Mouse (Mus musculus): ENCODE measurements at regions not wholly inside any gene's neighbourhood (a gene's known extent, or its start where the extent isn't known, plus 50 kb on each side); places are given as distances from the start of the nearest gene placed in this dataset.

DNA sequence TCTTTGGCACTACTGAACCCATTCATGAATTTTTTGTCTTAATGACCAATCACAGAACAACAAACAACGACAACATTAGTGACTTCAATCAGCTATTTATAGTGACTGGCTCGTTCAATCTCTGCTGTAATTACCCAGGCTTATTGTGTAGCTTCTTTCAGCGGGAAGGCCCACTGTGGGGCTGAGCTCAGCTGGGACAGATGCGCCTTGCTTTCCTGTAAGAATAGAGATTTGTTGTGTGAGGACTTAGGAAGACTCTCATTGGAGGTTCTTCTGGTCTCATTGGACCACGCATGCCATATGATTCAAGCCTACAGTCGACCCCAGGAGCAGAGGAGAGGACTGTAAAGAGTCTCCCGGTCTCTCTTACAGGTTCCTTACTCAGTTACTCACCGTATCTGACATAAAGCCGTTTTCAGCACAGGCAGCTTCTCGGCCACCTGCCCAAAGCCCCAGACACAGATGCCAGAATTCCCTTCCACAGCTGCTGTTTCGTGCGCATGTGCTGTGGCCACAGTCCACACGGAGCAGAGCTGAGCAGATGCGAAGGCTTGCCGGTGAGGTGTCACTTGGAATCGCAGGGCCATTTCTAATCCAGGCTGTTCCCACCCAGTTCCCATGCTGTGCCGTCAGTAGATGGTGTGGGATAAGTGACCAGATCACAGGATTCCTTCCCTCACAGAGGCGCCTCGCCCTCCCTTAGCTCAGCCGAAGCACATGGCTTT is 145.5 kb upstream of the Frmd6 start:
- WGBS = 93% methylated on average over 20 of the region's 20 CpGs
- H3K4me1 ChIP-seq (replicated peaks; ENCODE audit: control insufficient read depth, insufficient read depth, low read length) = peaks cover 8% of the 10 kb centered on the region
- no peak overlapping the region for H3K27ac ChIP-seq (ENCODE audit: control insufficient read depth, insufficient read depth, low read length)
- no peak overlapping the region for H3K4me3 ChIP-seq (ENCODE audit: control insufficient read depth, insufficient read depth, low read length)
- TF ChIP-seq CTCF (IDR thresholded peaks at IDR 0.05; ENCODE audit: borderline replicate concordance, control insufficient read depth, extremely low read depth, insufficient read depth, low read length, poor library complexity) (no peak), POLR2A (IDR thresholded peaks at IDR 0.05; ENCODE audit: control insufficient read depth, extremely low read depth, insufficient read depth, low read length, poor library complexity) (no peak)
- no peak for DNase-seq
- no peaks in the 10 kb centered on the region for H3K36me3 ChIP-seq (ENCODE audit: control insufficient read depth, insufficient read depth, low read length)
- H3K27me3 ChIP-seq (ENCODE audit: control insufficient read depth, insufficient read depth, low read length) = no peaks in the 10 kb centered on the region

DNA sequence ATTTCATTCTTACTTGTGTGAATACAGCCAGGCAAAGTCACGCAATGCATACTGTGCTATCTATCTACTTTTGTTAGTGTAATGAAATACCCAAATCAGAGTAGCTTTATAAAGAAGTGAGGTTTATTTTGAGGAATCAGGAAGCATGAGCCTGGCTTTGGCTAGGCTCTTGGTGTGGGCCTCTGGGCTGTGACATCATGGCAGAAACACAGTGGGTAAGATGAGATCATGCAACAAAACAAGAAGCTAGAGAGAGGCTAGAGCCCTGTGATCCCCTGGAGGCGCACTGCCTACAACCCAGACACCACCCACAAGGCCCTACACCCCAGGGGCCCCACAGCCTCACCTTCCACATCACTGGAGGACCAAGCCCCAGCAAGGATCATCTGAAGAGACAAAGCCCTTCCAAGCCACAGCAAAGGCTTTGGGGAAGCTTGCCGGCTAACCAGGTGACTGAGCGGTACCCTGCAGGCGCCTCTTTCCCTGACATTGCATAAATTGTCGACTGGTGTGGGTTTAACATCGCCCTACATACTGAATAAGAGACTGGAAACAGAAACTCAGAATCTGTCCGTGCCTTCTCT is 143.8 kb upstream of the Frmd6 start:
- WGBS = 26% methylated on average over 8 of the region's 8 CpGs
- DNase-seq = no peak
- H3K27me3 ChIP-seq (ENCODE audit: control insufficient read depth, insufficient read depth, low read length) = no peaks in the 10 kb centered on the region
- no peak overlapping the region for H3K27ac ChIP-seq (ENCODE audit: control insufficient read depth, insufficient read depth, low read length)
- no peaks in the 10 kb centered on the region for H3K36me3 ChIP-seq (ENCODE audit: control insufficient read depth, insufficient read depth, low read length)
- peaks cover 8% of the 10 kb centered on the region for H3K4me1 ChIP-seq (replicated peaks; ENCODE audit: control insufficient read depth, insufficient read depth, low read length)
- no peak for TF ChIP-seq POLR2A (IDR thresholded peaks at IDR 0.05; ENCODE audit: control insufficient read depth, extremely low read depth, insufficient read depth, low read length, poor library complexity)
- TF ChIP-seq CTCF (IDR thresholded peaks at IDR 0.05; ENCODE audit: borderline replicate concordance, control insufficient read depth, extremely low read depth, insufficient read depth, low read length, poor library complexity) = no peak
- H3K4me3 ChIP-seq (ENCODE audit: control insufficient read depth, insufficient read depth, low read length) = no peak overlapping the region

GRCm38 (mm10) chr12:70684354-70684753 is 141.0 kb upstream of the Frmd6 start:
- H3K4me1 ChIP-seq (replicated peaks; ENCODE audit: control insufficient read depth, insufficient read depth, low read length) = peaks cover 8% of the 10 kb centered on the region
- no peak overlapping the region for H3K27ac ChIP-seq (ENCODE audit: control insufficient read depth, insufficient read depth, low read length)
- DNase-seq = no peak
- H3K27me3 ChIP-seq (ENCODE audit: control insufficient read depth, insufficient read depth, low read length) = no peaks in the 10 kb centered on the region
- 96% methylated on average over 9 of the region's 9 CpGs for WGBS
- TF ChIP-seq POLR2A (IDR thresholded peaks at IDR 0.05; ENCODE audit: control insufficient read depth, extremely low read depth, insufficient read depth, low read length, poor library complexity) (no peak), CTCF (IDR thresholded peaks at IDR 0.05; ENCODE audit: borderline replicate concordance, control insufficient read depth, extremely low read depth, insufficient read depth, low read length, poor library complexity) (no peak)
- no peaks in the 10 kb centered on the region for H3K36me3 ChIP-seq (ENCODE audit: control insufficient read depth, insufficient read depth, low read length)
- H3K4me3 ChIP-seq (ENCODE audit: control insufficient read depth, insufficient read depth, low read length) = no peak overlapping the region

- TF ChIP-seq POLR2A (IDR thresholded peaks at IDR 0.05; ENCODE audit: control insufficient read depth, extremely low read depth, insufficient read depth, low read length, poor library complexity) (no peak), CTCF (IDR thresholded peaks at IDR 0.05; ENCODE audit: borderline replicate concordance, control insufficient read depth, extremely low read depth, insufficient read depth, low read length, poor library complexity) (no peak)
- H3K4me1 ChIP-seq (replicated peaks; ENCODE audit: control insufficient read depth, insufficient read depth, low read length) = peaks cover 5% of the 10 kb centered on the region
- no peaks in the 10 kb centered on the region for H3K36me3 ChIP-seq (ENCODE audit: control insufficient read depth, insufficient read depth, low read length)
- no peaks in the 10 kb centered on the region for H3K27me3 ChIP-seq (ENCODE audit: control insufficient read depth, insufficient read depth, low read length)
- no peak for DNase-seq
- no peak overlapping the region for H3K4me3 ChIP-seq (ENCODE audit: control insufficient read depth, insufficient read depth, low read length)
- 97% methylated on average over 10 of the region's 10 CpGs for WGBS
- H3K27ac ChIP-seq (ENCODE audit: control insufficient read depth, insufficient read depth, low read length) = no peak overlapping the region
Measured at GRCm38 (mm10) chr12:70685432-70685831, 139.9 kb upstream of the Frmd6 start.

GRCm38 (mm10) chr12:70686337-70686736 is 139.0 kb upstream of the Frmd6 start:
- Histone ChIP-seq H3K36me3 (ENCODE audit: control insufficient read depth, insufficient read depth, low read length) (no peaks in the 10 kb centered on the region), H3K27me3 (ENCODE audit: control insufficient read depth, insufficient read depth, low read length) (no peaks in the 10 kb centered on the region), H3K27ac (ENCODE audit: control insufficient read depth, insufficient read depth, low read length) (no peak overlapping the region), H3K4me3 (ENCODE audit: control insufficient read depth, insufficient read depth, low read length) (no peak overlapping the region), H3K4me1 (replicated peaks; ENCODE audit: control insufficient read depth, insufficient read depth, low read length) (peaks cover 3% of the 10 kb centered on the region; the same call in 1 of the 2 replicates)
- TF ChIP-seq POLR2A (IDR thresholded peaks at IDR 0.05; ENCODE audit: control insufficient read depth, extremely low read depth, insufficient read depth, low read length, poor library complexity) = no peak
- 97% methylated on average over 10 of the region's 10 CpGs for WGBS
- no peak for DNase-seq

DNA sequence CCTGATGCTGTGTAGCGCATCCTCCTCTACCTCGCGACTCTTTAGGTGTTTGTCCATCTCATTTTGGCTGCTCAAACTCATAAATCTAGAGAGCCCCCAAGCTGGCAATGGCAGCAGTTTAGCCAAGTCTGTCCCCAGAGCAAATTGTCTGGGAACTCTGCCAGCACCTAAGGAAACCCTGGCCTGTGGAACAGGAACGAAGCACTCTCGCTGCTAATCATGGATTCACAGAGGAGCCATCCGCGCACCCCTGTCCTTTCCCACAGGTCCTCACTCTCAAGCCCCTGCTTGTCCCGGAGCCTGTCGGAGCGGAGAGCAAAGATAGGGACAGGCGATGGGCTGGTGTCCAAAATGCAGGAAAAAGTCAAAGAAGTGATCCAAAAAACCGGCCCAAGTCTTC is 138.3 kb upstream of the Frmd6 start:
- Histone ChIP-seq H3K4me3 (ENCODE audit: control insufficient read depth, insufficient read depth, low read length) (no peak overlapping the region), H3K36me3 (ENCODE audit: control insufficient read depth, insufficient read depth, low read length) (no peaks in the 10 kb centered on the region), H3K27me3 (ENCODE audit: control insufficient read depth, insufficient read depth, low read length) (no peaks in the 10 kb centered on the region), H3K4me1 (replicated peaks; ENCODE audit: control insufficient read depth, insufficient read depth, low read length) (no peaks in the 10 kb centered on the region), H3K27ac (ENCODE audit: control insufficient read depth, insufficient read depth, low read length) (no peak overlapping the region)
- TF ChIP-seq POLR2A (IDR thresholded peaks at IDR 0.05; ENCODE audit: control insufficient read depth, extremely low read depth, insufficient read depth, low read length, poor library complexity) (no peak), CTCF (IDR thresholded peaks at IDR 0.05; ENCODE audit: borderline replicate concordance, control insufficient read depth, extremely low read depth, insufficient read depth, low read length, poor library complexity) (no peak)
- DNase-seq = no peak
- 91% methylated on average over 12 of the region's 12 CpGs for WGBS

Measured in thymus, adult 2 months (tissue).